Mouse (Mus musculus): ENCODE results near the gene Tagln2. TPM values are rescaled to one million over a fixed set of nuclear protein-coding genes. Genes with fewer than 3 reads are reported as not detected.
A peak's percentile ranks its signal among the peaks of the same experiment; 100 is the strongest.

Tagln2 gene
- polyA plus RNA-seq, 3 experiments from 2014 or later, result 260 to 650 (median 280) TPM

GRCm38 (mm10) chr1:172503111-172503997 is 3.5 kb downstream of the Tagln2 start:
- ATAC-seq, result no peak

GRCm38 (mm10) chr1:172504756-172505155 is 4.9 kb downstream of the Tagln2 start:
- no peak for ATAC-seq

- ATAC-seq, result no peak
These were observed 7.2 kb downstream of the Tagln2 start for GRCm38 (mm10) chr1:172507001-172507400.

- ATAC-seq, result no peak
These were observed 7.9 kb downstream of the Tagln2 start for GRCm38 (mm10) chr1:172507701-172508100.

GRCm38 (mm10) chr1:172508172-172508571 is 8.3 kb downstream of the Tagln2 start:
- ATAC-seq, result no peak

GRCm38 (mm10) chr1:172509235-172509634 is 9.4 kb downstream of the Tagln2 start:
- ATAC-seq, result no peak

GRCm38 (mm10) chr1:172509983-172510382 is 10.1 kb downstream of the Tagln2 start:
- no peak for ATAC-seq

GRCm38 (mm10) chr1:172510421-172510972 is 10.7 kb downstream of the Tagln2 start:
- no peak for ATAC-seq

- ATAC-seq, result peak; percentile 61
These were observed 13.1 kb downstream of the Tagln2 start for GRCm38 (mm10) chr1:172512962-172513361.

GRCm38 (mm10) chr1:172513525-172514212 is 13.8 kb downstream of the Tagln2 start:
- ATAC-seq, result peak; percentile 85

GRCm38 (mm10) chr1:172514213-172514529 is 14.3 kb downstream of the Tagln2 start:
- peak; percentile 47 for ATAC-seq

GRCm38 (mm10) chr1:172514551-172515268 is 14.9 kb downstream of the Tagln2 start:
- no peak for ATAC-seq

- ATAC-seq, result no peak
These were observed 15.5 kb downstream of the Tagln2 start for GRCm38 (mm10) chr1:172515396-172515795.

GRCm38 (mm10) chr1:172518013-172518412 is 18.2 kb downstream of the Tagln2 start:
- ATAC-seq, result no peak

GRCm38 (mm10) chr1:172519644-172520043 is 19.8 kb downstream of the Tagln2 start:
- no peak for ATAC-seq

GRCm38 (mm10) chr1:172520576-172521440 is 21.0 kb downstream of the Tagln2 start, which contains the start of gene Cfap45:
Gene Cfap45 (plus strand): TSS chr1:172520801.
- ATAC-seq, result peak; percentile 70

GRCm38 (mm10) chr1:172522524-172522923 is 22.7 kb downstream of the Tagln2 start:
- no peak for ATAC-seq

- no peak for ATAC-seq
These were observed 23.9 kb downstream of the Tagln2 start for GRCm38 (mm10) chr1:172523699-172524101.

GRCm38 (mm10) chr1:172525027-172525764 is 25.3 kb downstream of the Tagln2 start:
- ATAC-seq, result peak; percentile 15

- peak; percentile 3 for ATAC-seq
These were observed 26.1 kb downstream of the Tagln2 start for GRCm38 (mm10) chr1:172525971-172526370.

Measured in inflammation-experienced regulatory T-cells, adult 6 months (primary cell).